Mouse (Mus musculus): ENCODE data around the gene Prepl. TPM values are rescaled to one million over a fixed set of nuclear protein-coding genes. Genes with fewer than 3 reads are reported as not detected.

The Prepl gene
- polyA plus RNA-seq, 1 experiment, result not detected

GRCm38 (mm10) chr17:85048379-85048778 lies 41.7 kb downstream of the Prepl start:
- no peak for TF ChIP-seq CTCF (IDR thresholded peaks at IDR 0.05; ENCODE audit: insufficient read depth, low read depth, low read length)
- no peak for TF ChIP-seq POLR2A (IDR thresholded peaks at IDR 0.05; ENCODE audit: insufficient read depth, low read depth, low read length)
- WGBS, result 98% methylated on average over 5 of the region's 5 CpGs
- Histone ChIP-seq H3K27ac (ENCODE audit: insufficient read depth, low read depth, low read length) (no peak overlapping the region), H3K4me3 (ENCODE audit: insufficient read depth, low read depth, low read length) (no peak overlapping the region), H3K4me1 (ENCODE audit: control insufficient read depth, insufficient read depth, low read length) (no peaks in the 10 kb centered on the region)

GRCm38 (mm10) chr17:85045160-85045559 lies 44.9 kb downstream of the Prepl start:
- no peak overlapping the region for H3K4me3 ChIP-seq (ENCODE audit: insufficient read depth, low read depth, low read length)
- WGBS, result 88% methylated on average over 12 of the region's 12 CpGs
- no peak for TF ChIP-seq CTCF (IDR thresholded peaks at IDR 0.05; ENCODE audit: insufficient read depth, low read depth, low read length)
- no peak for TF ChIP-seq POLR2A (IDR thresholded peaks at IDR 0.05; ENCODE audit: insufficient read depth, low read depth, low read length)

GRCm38 (mm10) chr17:85044466-85044865 lies 45.6 kb downstream of the Prepl start:
- H3K4me1 ChIP-seq (ENCODE audit: control insufficient read depth, insufficient read depth, low read length), result no peaks in the 10 kb centered on the region
- no peak overlapping the region for H3K4me3 ChIP-seq (ENCODE audit: insufficient read depth, low read depth, low read length)
- H3K27ac ChIP-seq (ENCODE audit: insufficient read depth, low read depth, low read length), result no peak overlapping the region
- 92% methylated on average over 5 of the region's 5 CpGs for WGBS
- TF ChIP-seq CTCF (IDR thresholded peaks at IDR 0.05; ENCODE audit: insufficient read depth, low read depth, low read length) (no peak), POLR2A (IDR thresholded peaks at IDR 0.05; ENCODE audit: insufficient read depth, low read depth, low read length) (no peak)

More at GRCm38 (mm10) chr17:85045160-85045559, 44.9 kb downstream of the Prepl start:
- Histone ChIP-seq H3K4me1 (ENCODE audit: control insufficient read depth, insufficient read depth, low read length) (no peaks in the 10 kb centered on the region), H3K27ac (ENCODE audit: insufficient read depth, low read depth, low read length) (no peak overlapping the region)

GRCm38 (mm10) chr17:85043404-85043816 lies 46.6 kb downstream of the Prepl start:
- H3K4me3 ChIP-seq (ENCODE audit: insufficient read depth, low read depth, low read length), result no peak overlapping the region
- 92% methylated on average over 6 of the region's 6 CpGs for WGBS
- H3K27ac ChIP-seq (ENCODE audit: insufficient read depth, low read depth, low read length), result no peak overlapping the region
- H3K4me1 ChIP-seq (ENCODE audit: control insufficient read depth, insufficient read depth, low read length), result no peaks in the 10 kb centered on the region
- no peak for TF ChIP-seq CTCF (IDR thresholded peaks at IDR 0.05; ENCODE audit: insufficient read depth, low read depth, low read length)
- TF ChIP-seq POLR2A (IDR thresholded peaks at IDR 0.05; ENCODE audit: insufficient read depth, low read depth, low read length), result no peak

- 92% methylated on average over 6 of the region's 6 CpGs for WGBS
- TF ChIP-seq POLR2A (IDR thresholded peaks at IDR 0.05; ENCODE audit: insufficient read depth, low read depth, low read length) (no peak), CTCF (IDR thresholded peaks at IDR 0.05; ENCODE audit: insufficient read depth, low read depth, low read length) (no peak)
Observed at GRCm38 (mm10) chr17:85042419-85042818, 47.6 kb downstream of the Prepl start.

GRCm38 (mm10) chr17:85040913-85041312 lies 49.1 kb downstream of the Prepl start:
- WGBS, result 87% methylated on average over 7 of the region's 7 CpGs
- no peak for TF ChIP-seq POLR2A (IDR thresholded peaks at IDR 0.05; ENCODE audit: insufficient read depth, low read depth, low read length)
- no peak for TF ChIP-seq CTCF (IDR thresholded peaks at IDR 0.05; ENCODE audit: insufficient read depth, low read depth, low read length)
- Histone ChIP-seq H3K27ac (ENCODE audit: insufficient read depth, low read depth, low read length) (no peak overlapping the region), H3K4me3 (ENCODE audit: insufficient read depth, low read depth, low read length) (no peak overlapping the region), H3K4me1 (ENCODE audit: control insufficient read depth, insufficient read depth, low read length) (no peaks in the 10 kb centered on the region)

More at GRCm38 (mm10) chr17:85042419-85042818, 47.6 kb downstream of the Prepl start:
- Histone ChIP-seq H3K27ac (ENCODE audit: insufficient read depth, low read depth, low read length) (no peak overlapping the region), H3K4me3 (ENCODE audit: insufficient read depth, low read depth, low read length) (no peak overlapping the region), H3K4me1 (ENCODE audit: control insufficient read depth, insufficient read depth, low read length) (no peaks in the 10 kb centered on the region)

GRCm38 (mm10) chr17:85038761-85039160 lies 51.3 kb downstream of the Prepl start:
- no peak for TF ChIP-seq POLR2A (IDR thresholded peaks at IDR 0.05; ENCODE audit: insufficient read depth, low read depth, low read length)
- no peak for TF ChIP-seq CTCF (IDR thresholded peaks at IDR 0.05; ENCODE audit: insufficient read depth, low read depth, low read length)
- Histone ChIP-seq H3K4me3 (ENCODE audit: insufficient read depth, low read depth, low read length) (no peak overlapping the region), H3K27ac (ENCODE audit: insufficient read depth, low read depth, low read length) (no peak overlapping the region), H3K4me1 (ENCODE audit: control insufficient read depth, insufficient read depth, low read length) (peaks cover 5% of the 10 kb centered on the region)
- 95% methylated on average over 5 of the region's 5 CpGs for WGBS

- WGBS, result 93% methylated on average over 4 of the region's 4 CpGs
- no peak for TF ChIP-seq POLR2A (IDR thresholded peaks at IDR 0.05; ENCODE audit: insufficient read depth, low read depth, low read length)
- Histone ChIP-seq H3K4me3 (ENCODE audit: insufficient read depth, low read depth, low read length) (no peak overlapping the region), H3K27ac (ENCODE audit: insufficient read depth, low read depth, low read length) (no peak overlapping the region), H3K4me1 (ENCODE audit: control insufficient read depth, insufficient read depth, low read length) (peaks cover 5% of the 10 kb centered on the region)
Observed at GRCm38 (mm10) chr17:85038311-85038710, 51.7 kb downstream of the Prepl start.

GRCm38 (mm10) chr17:85037855-85038254 lies 52.2 kb downstream of the Prepl start:
- 80% methylated on average over 5 of the region's 5 CpGs for WGBS

GRCm38 (mm10) chr17:85034068-85034467 lies 56.0 kb downstream of the Prepl start:
- Histone ChIP-seq H3K4me3 (ENCODE audit: insufficient read depth, low read depth, low read length) (0 out of 2 replicates have a peak overlapping the region, but pooled peaks have one; percentile 6), H3K27ac (ENCODE audit: insufficient read depth, low read depth, low read length) (no peak overlapping the region), H3K4me1 (ENCODE audit: control insufficient read depth, insufficient read depth, low read length) (peaks cover 5% of the 10 kb centered on the region)
- 36% methylated on average over 11 of the region's 11 CpGs for WGBS
- no peak for TF ChIP-seq CTCF (IDR thresholded peaks at IDR 0.05; ENCODE audit: insufficient read depth, low read depth, low read length)
- TF ChIP-seq POLR2A (IDR thresholded peaks at IDR 0.05; ENCODE audit: insufficient read depth, low read depth, low read length), result no peak

More at GRCm38 (mm10) chr17:85037855-85038254, 52.2 kb downstream of the Prepl start:
- Histone ChIP-seq H3K27ac (ENCODE audit: insufficient read depth, low read depth, low read length) (no peak overlapping the region), H3K4me3 (ENCODE audit: insufficient read depth, low read depth, low read length) (no peak overlapping the region), H3K4me1 (ENCODE audit: control insufficient read depth, insufficient read depth, low read length) (peaks cover 5% of the 10 kb centered on the region)
- TF ChIP-seq POLR2A (IDR thresholded peaks at IDR 0.05; ENCODE audit: insufficient read depth, low read depth, low read length) (no peak), CTCF (IDR thresholded peaks at IDR 0.05; ENCODE audit: insufficient read depth, low read depth, low read length) (no peak)

Measured in olfactory bulb, adult 2 months (tissue).